Mouse (Mus musculus) layer of hippocampus, adult 9-10 months (tissue): ENCODE data around the gene BC024978.

Experiments
- DNase-seq: peaks from one replicate; pipeline ENCODE4 v3.0.0; 2022; ENCODE audit warnings: low spot score

The BC024978 gene

GRCm38 (mm10) chr7:27195681-27196611 is at the start of gene BC024978, which contains the start of gene Snrpa:
BC024978 (plus strand) TSS chr7:27195781.
Snrpa (minus strand) TSS chr7:27196271.
- peak; percentile 98 for DNase-seq

DNA sequence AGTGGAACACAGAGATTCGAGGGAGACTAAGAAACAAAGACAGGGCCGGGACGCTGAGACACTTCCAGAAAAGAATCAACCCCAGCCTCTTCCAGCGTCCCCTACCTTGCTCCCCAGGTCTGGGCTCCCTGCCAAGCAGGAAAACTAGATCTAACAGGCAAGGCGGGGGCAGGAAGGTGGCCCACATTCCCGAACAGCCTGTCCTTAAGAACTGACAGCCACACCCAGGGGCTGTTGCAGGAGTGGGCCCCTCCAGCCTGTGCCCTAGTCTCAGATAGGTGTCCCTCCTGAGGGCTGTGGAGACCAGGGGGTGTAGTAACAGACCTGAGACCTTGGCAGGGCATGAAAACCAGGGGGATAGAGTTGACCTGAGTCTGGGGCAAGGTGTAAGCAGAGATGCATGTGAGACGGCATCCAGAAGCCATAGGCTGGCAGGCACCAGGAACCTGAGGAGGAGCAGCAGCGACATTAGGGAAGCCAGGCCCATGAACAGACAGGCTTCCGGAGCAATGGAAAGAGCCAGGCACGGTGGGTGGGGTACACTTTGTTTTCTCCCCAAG is 42.3 kb upstream of the BC024978 start, which contains the start of gene Cyp2t4:
TSS of gene Cyp2t4 (plus strand) at position 510 of the 560 bp plus-strand sequence.
- no peak for DNase-seq

- DNase-seq = no peak
Observed at GRCm38 (mm10) chr7:27156005-27156404, 39.6 kb upstream of the BC024978 start.

DNA sequence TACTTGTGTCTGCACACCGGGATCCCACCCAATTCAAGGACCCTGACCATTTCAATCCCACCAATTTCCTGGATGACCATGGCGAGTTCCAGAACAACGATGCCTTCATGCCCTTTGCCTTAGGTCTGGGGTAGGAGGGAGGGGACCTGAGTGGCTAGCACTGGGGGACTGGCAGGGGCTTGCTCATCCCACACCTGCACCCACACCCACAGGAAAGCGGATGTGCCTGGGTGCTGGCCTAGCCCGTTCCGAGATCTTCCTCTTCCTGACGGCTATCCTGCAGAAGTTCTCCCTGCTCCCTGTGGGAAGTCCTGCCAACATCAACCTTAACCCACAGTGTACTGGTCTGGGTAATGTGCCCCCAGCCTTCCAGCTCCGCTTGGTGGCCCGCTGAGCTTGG is 37.4 kb upstream of the BC024978 start:
- DNase-seq = no peak

DNA sequence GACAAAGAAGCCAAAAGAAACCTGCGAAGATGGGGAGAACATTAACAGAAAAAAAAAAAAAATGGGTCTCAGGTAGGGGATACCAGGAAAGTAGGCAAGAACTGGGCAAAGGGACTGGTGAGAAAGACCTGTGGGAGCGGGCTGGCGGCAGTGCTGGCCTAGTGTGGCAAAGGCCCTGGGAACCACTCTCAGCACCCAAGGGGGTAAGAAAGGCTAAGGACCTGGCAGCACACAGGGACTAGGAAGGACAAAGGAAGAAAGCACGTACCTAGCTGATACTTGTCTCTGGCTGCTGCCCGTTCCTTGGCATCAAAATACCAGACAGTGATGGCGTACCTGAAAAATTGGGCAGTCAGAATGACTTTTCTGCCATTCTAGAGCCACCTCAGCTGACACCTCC is 36.3 kb upstream of the BC024978 start:
- DNase-seq = no peak

- peak; percentile 89 for DNase-seq
Observed at GRCm38 (mm10) chr7:27159882-27160281, 35.7 kb upstream of the BC024978 start.

DNA sequence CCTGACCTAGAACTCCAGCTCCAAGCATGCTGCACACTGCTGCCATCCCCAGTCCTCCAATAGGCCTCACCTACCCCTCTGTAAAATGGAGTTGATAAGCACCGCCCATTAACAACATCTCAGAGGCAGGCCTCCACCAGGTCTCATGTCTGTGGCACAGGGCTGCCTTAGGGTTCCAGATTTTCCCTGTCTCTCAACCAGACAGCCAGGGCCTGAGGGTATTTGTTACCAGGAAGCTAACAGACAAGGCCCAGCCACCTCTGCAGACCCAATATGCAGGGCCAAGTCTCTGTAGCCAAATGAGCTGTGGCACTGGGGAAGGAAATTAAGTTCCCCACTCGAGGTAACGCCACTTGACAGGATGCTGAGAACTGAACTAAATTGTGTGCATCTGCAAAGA is 34.7 kb upstream of the BC024978 start:
- no peak for DNase-seq

DNA sequence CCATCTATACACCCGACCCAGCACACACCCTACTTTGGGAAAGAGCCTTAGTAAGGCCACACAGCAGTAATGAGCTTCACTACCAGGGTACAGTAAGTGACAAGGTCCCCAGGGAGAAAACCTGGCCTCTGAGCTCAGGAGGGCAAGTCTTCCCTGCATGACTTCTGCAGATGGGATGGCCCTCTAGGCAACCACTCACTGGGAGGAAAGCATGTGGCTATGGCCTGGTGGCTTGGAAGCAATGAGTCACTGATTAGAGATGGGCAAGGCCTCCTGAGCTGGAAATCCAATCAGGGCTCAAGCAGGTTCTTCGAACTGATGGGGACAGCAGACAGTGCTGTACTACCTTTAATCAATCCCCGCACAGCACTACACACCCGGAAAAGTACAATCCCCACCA is 33.8 kb upstream of the BC024978 start:
- DNase-seq = no peak

GRCm38 (mm10) chr7:27162780-27163449 is 32.7 kb upstream of the BC024978 start:
- DNase-seq = no peak

DNA sequence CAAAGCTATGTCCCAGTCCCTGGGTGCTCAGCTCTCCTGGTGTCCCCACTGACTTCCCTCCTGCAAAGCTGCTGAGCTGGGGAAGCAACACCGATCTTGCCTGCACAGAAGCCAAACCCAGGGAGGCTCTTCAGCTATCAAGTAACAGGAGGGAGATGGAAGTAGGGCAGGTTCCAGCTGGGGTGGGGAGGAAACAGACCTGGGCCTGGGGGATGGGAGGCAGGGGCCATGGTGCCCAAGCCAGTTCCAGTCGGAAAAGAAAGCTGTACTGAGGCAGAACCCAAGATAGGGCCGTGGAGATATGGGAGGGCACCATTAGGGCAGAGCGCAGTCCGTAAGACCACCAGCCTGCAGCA is 32.2 kb upstream of the BC024978 start:
- DNase-seq = no peak

DNA sequence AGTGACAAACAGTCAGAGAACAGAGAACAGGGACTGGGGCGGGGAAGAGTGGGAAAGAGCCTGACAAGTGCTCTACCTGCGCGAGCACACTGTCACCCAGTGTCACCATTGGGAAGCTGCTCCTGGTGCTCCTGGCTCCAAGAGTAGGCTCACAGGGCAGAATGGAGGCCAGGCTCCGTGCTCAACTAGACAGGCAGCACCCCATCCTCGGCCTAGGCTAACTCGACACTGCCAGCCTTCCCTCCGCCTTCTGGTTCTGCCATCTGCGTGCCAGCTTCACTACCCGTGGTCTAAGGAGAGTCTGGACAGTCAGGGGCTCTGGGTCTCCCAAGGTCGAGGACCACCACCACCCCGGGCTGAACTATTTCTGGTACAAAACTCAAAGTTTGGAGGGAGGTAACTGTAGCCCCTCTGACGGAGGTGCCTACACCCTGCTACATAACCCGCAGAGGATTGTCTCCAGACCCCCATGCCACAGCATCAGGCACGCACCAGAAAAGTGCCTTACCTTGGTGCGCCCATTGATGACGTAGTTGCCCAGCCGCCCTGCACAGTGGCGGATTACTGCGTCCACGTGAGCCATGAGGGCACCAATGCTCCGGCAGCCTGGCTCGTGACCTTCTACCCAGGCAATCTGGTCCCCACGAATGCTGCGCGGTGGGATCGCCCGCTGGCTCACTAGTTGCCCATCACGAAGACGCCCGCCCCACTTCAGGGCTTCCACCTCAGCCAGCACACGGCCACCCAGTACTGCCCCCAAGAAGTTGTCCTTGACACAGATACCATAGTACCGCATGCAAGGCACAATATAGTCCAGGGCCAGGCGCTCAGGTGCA is 31.3 kb upstream of the BC024978 start:
- no peak for DNase-seq

DNA sequence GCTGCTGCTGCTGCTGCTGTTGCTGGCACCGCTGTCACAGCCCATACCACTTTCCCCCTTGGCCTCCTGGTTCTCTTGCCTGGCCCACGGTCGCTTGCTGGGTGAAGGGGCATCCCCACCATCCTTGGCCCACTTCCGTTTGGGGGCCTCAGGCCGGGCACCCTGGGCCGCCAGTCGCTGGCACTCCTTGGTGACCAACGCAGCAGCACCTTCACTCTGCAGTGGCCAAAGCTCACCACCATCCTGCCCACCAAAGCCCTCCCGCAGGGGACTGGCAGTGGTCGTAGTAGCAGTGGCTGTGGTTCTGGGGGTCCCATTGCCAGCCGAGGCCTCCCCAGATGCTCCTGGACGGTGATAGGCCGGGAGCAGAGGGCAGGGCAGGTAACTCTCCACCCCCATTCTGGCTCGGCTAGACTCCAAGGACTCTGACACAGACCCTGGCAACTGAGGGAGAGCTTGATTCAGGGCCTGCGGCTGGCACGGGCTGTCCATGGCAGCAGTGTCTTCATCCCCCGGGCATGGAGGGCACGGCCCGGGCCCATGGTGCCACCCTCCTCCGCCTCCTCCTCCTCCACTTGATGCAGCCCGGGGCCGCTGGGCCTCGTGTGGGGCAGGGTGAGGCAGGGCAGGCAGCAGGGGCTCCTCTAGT is 30.4 kb upstream of the BC024978 start:
- DNase-seq = no peak

- no peak for DNase-seq
Observed at GRCm38 (mm10) chr7:27165696-27166095, 29.9 kb upstream of the BC024978 start.

DNA sequence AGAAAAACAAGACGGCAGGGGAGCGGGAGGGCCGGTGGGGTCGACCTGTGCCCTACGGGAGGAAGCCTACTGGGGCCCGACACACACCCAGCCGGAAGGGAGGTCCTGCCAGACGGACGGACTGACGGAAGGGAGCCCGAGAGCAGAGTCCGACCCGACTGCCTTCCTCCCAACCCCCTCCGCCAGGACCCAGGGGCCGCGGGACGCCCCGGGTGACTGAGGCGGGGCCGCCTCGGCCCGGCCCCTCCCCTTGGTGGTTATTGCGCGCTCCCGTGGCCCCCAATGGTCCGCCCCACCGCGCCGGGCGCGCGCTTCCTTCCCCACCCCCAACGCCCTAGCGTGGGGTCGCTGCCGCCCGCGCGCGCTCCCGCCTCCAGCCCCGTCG is 29.4 kb upstream of the BC024978 start:
- no peak for DNase-seq

DNA sequence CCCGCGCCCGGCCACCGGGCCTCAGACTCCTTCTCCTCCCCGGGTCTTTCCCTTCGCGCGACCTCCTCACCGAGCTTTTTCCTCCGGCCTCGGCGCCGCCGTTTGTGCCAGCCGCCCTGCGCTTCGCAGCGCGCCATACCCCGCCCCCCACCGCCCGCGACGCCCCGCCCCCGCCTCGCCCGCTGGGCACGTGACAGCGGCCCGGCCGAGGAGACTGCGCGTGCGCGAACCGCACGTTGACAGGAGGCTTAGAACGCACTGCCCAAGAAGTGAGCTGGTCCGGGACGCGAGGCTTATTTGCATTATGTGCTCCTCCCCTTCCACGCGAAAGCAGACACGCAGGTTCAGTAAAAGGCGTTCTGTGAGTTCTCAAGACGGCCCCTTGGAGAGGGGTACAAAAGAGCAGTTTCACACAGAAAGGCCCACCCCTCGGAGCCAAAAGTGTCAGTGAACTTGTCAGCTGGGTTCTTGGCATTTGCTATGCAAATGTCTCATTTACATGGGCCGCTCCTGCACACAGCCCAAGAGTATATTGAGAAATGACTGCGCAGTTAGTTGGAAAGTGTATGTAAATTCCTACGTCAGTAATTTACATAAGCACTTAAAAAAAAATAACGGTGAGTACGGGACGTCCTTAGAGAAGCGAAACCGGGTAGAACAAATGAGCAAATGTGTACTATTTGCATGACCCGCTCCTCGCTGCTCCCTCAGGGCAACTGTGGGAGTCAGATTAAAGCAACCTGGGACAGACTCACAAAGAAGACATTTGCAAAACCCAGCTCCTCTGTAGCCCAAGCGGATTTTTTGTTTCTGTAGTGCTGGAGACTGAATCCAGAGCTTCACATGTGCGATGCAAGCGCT is 28.7 kb upstream of the BC024978 start, which contains the start of gene Egln2:
TSS of gene Egln2 (minus strand) at position 189 of the 861 bp plus-strand sequence.
- DNase-seq = peak; percentile 84

DNA sequence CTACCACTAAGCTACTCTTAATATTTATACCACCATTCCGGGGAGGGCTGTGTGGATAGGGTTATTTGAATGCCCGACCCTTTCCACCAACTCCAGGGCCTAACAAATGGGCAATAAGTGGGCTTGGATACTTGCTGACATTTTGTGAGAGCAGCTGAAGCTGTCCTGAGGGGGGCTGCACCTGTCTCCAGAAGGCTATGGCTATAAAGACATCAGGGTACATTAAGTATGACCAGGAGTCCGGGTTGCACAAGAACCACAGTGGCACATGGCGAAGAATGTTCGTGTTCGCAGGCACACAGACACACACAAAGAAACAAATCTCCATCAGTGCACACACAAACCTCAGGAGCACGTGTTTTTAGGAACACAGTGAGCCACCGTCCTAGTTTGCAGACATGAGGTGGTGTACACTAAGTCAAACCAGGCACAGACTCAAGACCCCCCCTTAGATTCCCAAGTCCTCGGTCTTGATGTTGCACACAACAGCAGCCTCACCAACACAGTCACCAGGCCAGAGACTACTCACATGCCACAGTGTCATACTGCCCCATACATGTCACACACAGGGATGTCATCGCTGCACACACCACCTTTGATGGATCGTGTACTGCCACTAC is 28.0 kb upstream of the BC024978 start:
- no peak for DNase-seq

- DNase-seq = no peak
Observed at GRCm38 (mm10) chr7:27168371-27168770, 27.2 kb upstream of the BC024978 start.

GRCm38 (mm10) chr7:27170981-27171380 is 24.6 kb upstream of the BC024978 start:
- no peak for DNase-seq

DNA sequence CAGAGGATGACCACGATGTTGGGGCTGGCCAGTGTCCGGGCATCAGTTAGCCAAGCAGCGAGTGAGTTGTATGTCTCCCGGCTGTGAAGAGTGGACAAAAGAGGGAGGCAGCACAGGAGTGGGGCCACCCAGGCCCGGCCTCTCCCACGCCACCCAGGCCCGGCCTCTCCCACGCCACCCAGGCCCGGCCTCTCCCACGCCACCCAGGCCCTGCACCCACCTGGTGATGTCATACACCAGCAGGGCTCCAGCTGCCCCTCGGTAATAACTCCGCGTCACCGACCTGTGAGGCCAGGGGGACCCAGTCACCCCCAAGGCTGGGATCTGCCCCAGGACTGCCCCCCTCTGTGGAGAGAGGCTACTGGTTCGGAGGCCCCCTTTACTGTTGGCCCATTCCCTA is 21.1 kb upstream of the BC024978 start:
- DNase-seq = no peak

GRCm38 (mm10) chr7:27174896-27175295 is 20.7 kb upstream of the BC024978 start:
- DNase-seq = no peak
